Mouse (Mus musculus) bone marrow, adult 2 months (tissue): ENCODE measurements around the gene Tdrd1.

Source experiments
- CTCF ChIP-seq: fragments of 200-500 bp; IDR thresholded peaks from 2 replicates; pipeline ENCODE4 v1.5.1; 2011; ENCODE audit warnings: low read length, control low read depth; ENCODE audit not compliant: control insufficient read depth, insufficient read depth
- POLR2A ChIP-seq: fragments of 200-500 bp; IDR thresholded peaks from 2 replicates; pipeline ENCODE4 v1.6.1; 2011; ENCODE audit warnings: low read depth, mild to moderate bottlenecking, control low read depth, low read length, borderline replicate concordance; ENCODE audit not compliant: control insufficient read depth

GRCm38 (mm10) chr19:56829267-56829666 is 3.3 kb downstream of the Tdrd1 start:
- TF ChIP-seq POLR2A: no peak
- no peak for TF ChIP-seq CTCF
